Mouse (Mus musculus) embryo, embryonic 10 days (tissue): ENCODE measurements around the gene Tm7sf3.

Experiments used
- DNase-seq: peaks from one replicate; pipeline ENCODE4 v3.0.0-alpha.2; 2015; ENCODE audit warnings: low spot score

Gene Tm7sf3

DNA sequence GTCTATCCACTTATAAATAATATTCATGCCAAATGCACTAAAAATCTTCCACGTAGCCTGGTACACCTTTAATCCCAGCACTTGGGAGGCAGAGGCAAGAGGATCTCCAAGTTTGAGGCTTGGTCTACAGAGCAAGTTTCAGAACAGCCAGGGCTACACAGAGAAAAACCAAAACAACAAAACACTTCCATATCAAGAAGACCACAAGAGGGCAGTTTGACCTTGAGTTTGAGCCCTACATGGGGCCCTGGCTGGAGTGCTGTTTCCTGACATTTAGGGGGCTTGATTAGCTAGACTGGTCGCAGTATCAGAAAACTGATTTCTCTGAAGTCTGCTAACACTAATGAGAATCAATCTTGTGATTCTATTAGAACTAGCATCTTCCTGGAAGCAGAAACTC, 18.0 kb upstream of the Tm7sf3 start:
- DNase-seq, result peak; percentile 51

DNA sequence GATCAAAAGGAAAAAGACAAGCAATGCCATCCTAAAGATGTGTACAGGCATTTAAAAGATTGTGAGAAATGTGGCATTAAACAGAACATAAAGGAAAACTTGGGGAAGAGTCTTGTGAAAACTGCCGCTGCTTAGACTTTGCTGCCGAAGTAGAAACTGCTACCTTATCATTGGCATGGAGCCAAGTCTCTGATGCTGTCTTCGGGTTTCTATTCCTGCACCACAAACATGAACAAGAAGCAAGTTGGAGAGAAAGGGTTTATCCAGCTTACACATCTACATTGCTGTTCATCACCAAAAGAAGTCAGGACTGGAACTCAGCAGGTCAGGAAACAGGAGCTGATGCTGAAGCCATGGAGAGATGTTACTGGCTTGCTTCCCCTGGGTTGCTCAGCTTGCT, 10.6 kb upstream of the Tm7sf3 start:
- DNase-seq, result no peak

DNA sequence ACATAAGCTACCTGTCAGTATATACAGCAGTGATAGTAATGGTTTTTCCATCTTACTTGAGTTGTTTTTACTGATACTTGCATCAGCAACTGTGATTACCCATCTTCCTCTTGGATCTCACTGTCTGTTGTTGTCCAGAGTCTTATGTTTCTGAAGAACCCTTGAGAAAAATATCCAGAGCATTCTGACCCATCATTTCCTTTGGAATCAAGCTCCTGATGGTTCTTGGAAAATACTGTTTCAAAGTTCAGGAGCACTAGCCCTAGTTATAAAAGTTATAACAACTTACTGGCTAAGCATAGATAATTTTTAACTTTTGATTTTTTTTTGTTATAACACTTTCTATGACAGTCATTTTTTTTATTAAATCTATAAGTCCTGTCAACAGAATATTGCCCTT, 8.8 kb upstream of the Tm7sf3 start:
- DNase-seq, result no peak

- no peak for DNase-seq
These were observed 7.4 kb upstream of the Tm7sf3 start for GRCm38 (mm10) chr6:146650013-146650412.

DNA sequence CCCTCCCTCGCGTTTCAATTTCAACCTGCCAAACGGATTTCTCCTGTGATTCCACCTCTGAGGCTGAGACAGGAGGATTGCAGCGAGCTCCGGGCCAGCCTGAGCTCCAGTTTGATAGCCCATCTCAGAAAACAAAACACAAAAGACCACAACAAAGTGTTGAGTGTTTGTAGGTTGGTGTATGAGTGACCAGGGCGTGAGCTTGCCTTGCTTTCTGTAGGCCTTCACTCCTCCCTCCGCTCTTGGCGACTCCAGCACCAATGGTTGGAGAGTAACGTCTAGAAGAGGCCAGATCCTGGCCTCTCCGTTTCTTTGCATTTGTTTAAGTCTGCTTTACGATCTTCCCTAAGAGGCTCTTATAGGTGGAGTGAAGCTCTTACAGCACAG, 553 bp upstream of the Tm7sf3 start:
- DNase-seq, result peak; percentile 36

DNA sequence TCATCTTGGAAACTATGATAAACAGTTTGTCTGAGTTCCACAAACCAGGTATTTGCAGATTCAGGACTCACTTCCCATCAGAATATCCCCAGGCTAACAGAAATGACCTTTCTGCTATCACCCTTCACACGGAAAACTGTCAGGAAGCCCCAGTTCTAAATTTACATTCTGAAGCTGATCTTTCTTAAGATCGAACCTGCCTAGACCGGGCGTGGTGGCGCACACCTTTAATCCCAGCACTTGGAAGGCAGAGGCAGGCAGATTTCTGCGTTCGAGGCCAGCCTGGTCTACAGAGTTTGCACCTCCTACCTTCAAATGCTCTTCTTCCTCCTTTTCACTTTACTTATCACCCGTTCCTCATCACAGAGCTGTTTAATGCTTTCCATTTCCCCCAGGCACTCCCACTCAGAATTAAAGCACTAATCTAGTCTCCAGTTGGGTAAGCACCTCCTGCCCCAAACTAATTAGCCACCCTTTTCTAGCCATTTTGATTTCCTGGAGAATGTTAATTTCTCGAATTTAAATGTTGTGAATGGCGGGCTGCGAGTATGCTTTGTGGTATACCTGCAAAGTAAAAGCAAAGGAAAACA, 908 bp downstream of the Tm7sf3 start:
- no peak for DNase-seq

DNA sequence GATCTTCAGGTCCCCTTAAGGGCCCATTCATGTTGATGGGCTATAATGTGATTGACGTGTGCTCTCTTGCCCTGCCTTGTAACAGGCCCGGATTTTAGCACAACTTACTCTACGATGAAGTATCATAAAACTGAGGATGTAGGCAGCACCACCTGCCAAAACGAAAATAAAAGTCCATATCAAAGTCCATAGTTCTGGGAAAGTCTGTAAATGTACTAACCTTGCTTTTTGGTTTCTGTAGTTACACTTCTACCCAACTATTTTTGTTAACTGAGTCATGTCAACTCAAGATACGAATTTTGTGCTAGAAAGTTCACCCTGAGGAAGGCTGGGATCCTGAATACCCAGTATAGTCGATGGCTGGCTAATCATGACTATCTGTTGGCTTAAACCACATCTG, 1.6 kb downstream of the Tm7sf3 start:
- DNase-seq, result no peak

DNA sequence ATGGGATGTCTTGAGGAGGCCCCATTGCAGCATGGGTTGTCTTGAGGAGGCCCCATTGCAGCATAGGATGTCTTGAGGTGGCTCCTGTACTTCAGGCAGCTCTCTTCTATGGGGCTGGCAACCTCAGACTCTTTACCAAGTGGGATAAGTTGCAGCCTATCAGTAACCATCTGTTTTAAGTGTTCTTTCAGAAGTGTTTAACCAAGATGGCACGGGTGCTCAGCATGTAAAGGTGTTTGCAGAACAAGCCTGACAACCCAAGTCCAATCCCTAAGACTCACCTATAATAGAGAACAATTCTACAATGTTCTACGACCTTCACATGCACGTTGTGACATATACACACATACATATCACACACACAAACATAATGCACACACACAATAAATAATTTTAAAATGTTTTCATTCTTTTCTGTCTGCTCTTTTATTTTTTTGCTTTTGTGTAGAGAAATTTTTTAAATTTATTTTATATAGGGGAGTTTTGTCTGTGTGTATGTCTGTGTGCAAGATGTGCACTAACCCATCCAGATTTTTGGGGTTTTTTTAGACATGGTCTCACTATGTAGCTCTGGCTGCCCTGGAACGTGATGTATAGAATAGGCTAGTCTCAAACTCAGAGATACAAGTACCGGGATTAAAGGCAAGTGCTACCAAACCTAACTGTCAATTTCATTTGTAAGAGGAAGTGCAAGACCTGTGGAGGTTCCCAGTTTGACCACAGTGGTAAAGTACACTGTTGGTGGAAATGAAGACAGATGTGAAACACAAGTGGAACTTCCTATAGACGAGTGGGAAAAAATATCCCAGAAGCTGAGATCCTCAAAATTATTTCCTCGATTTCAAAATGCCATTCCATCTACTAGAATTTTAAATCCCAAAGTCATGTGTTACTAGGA, 2.3 kb downstream of the Tm7sf3 start:
- no peak for DNase-seq

DNA sequence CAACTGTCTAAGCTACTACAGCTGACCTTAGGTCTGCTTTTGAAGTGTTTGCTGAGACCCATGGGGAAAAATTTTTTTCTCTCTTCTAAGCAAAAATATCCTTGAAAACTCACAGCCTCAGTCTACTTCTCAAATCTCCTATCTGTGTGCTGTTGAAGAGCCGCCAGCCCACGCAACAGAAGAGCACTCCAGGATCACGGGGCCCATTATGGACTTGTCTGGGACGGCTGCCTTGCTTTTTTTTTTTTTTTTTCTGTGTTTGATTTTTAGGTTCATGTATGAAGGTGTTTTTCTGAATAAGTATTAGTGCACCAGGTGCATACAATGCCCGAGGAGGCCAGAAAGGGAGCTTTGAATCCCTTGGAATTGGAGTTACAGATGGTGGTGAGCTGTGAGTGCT, 6.1 kb downstream of the Tm7sf3 start:
- DNase-seq, result no peak

DNA sequence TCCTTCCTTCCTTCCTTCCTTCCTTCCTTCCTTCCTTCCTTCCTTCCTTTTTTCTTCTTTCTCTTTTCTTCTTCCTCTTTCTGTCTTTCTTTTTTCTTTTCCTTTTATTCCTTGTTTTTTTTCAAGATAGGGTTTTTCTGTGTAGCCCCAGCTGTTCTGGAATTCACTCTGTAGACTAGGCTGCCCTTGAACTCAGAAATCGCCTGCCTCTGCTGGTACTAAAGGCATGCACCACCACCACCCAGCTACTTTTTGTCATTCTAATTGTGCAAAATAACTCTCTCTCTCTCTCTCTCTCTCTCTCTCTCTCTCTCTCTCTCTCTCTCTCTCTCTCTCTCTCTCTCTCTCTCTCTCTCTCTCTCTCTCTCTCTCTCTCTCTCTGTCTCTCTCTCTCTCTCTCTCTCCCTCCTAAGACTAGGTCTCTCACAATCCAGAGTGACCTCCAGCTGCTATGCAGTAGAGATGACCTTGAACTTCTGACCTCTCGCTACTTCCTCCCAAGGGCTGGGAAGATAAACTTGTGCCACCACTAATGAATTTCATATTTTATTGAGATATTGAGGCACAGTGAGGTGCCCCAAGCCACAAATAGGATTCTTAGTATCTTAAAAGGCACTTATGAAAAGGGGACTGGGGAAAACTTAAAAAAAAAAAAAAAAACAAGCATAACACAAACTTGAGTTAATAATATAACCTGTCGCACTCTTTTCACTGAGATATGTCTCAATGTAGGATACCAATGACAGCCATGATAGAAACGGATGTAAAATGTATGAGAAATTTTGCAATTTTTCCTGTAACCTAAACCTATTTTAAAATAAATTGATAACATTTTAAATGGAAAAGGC, 7.6 kb downstream of the Tm7sf3 start:
- peak; percentile 22 for DNase-seq

DNA sequence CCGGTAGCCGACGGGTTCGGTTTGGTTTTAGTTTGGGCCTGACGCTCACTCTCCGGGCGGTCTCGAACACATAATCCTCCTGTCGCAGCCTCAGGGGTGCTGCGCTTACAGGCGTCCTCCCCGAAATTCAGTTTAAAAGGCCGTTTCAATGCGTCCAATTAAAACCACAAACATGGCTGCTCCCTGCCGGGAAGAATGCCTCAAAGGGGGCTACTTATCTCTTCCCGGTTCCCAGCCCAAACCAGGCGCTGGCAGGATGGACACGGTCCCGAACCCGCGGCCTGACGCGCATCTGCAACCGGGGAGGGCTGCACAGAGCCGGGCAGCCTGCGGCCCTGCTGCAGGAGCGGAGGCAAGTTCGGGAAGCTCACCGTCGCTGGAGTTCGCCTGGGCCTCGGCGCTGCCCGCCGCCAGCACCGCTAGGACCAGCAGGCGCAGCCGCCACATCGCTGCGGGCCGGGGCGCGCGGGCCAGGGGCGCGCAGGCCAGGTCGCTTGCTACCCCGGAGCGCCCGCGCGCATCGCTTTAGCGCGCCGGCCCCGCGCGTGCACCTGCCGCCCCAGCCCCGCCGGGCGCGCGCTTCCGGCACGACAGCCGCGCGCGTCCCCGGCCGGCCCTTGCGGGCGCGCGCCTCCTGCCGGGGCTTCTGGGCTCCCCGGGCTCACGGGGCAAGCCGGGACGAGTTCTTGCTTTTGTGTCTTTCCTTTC, 8.5 kb downstream of the Tm7sf3 start:
- DNase-seq, result peak; percentile 89

DNA sequence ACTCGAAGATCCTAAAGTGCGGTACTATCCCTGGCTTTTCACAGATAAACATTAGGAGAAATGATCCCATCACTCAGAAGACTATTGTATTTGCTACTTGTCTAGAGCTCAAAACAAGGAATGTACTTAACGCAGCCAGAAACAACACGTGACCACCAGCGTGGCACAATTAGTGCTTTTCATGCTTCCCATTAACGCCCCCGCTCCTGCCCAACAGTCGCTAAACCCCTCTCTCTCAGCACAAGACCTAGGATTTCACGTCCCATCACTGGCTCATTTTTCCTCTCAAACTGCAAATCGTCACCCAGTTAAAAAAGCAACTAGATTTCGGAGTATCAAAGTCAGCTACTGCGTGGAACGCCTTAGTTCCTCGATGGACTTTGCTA, 9.0 kb downstream of the Tm7sf3 start:
- DNase-seq, result peak; percentile 47

DNA sequence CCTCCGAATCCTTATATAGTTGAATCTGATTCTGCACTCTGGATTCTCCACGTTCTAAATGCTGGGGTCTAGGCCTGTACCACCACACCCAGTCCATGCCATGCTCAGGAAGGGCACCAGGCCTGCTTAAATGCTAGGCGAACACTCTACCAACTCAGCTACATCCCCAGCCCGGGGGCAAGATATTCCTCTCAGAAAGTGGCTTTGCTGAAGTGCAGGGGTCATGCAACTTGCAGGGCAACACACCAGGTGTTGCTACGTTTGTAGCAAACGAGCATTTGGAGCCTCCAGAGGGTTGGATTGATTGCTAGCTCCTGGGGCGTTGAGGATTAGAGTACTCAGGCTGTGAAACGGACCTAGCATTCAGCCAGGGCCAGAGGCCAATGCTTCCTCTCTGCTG, 9.5 kb downstream of the Tm7sf3 start:
- DNase-seq, result peak; percentile 31

DNA sequence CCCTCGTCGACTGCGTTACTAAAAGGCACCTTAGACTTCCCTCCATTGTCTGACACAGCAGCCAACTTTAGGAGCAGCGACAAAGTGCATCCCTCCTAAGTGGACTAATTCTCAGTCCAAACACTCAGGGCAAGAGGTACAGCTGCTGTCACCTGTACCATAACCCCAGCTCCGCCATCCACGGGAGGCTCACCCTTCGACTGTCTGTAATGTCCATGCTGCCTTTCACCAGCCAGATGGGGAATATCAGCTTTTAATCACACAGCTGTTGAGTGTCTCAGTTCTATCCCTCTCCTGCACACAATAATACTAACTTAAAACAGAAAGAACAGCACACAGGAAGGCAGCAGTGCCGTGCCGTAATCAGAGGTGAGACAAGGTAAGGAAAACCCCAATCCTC, 10.2 kb downstream of the Tm7sf3 start:
- DNase-seq, result no peak

DNA sequence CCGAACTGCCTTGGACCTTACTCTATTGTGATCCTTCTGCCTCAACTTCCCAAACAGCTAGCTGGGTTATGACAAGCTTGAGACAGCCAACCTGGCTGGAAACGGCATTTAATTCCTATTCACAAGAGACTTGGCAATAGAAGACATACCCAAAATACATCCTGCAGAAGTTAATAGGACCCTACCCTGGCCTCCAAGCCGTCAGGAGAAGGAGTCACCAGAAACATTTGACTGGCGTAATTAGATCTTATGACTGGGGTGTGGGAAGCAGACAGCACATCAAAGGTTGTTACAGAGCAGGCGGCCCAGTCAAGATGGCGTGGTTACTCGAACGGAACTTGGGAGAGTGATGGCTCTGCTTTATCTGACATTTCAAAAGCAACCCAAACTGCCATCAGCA, 10.8 kb downstream of the Tm7sf3 start:
- no peak for DNase-seq

- DNase-seq, result no peak
These were observed 11.7 kb downstream of the Tm7sf3 start for GRCm38 (mm10) chr6:146630961-146631360.

DNA sequence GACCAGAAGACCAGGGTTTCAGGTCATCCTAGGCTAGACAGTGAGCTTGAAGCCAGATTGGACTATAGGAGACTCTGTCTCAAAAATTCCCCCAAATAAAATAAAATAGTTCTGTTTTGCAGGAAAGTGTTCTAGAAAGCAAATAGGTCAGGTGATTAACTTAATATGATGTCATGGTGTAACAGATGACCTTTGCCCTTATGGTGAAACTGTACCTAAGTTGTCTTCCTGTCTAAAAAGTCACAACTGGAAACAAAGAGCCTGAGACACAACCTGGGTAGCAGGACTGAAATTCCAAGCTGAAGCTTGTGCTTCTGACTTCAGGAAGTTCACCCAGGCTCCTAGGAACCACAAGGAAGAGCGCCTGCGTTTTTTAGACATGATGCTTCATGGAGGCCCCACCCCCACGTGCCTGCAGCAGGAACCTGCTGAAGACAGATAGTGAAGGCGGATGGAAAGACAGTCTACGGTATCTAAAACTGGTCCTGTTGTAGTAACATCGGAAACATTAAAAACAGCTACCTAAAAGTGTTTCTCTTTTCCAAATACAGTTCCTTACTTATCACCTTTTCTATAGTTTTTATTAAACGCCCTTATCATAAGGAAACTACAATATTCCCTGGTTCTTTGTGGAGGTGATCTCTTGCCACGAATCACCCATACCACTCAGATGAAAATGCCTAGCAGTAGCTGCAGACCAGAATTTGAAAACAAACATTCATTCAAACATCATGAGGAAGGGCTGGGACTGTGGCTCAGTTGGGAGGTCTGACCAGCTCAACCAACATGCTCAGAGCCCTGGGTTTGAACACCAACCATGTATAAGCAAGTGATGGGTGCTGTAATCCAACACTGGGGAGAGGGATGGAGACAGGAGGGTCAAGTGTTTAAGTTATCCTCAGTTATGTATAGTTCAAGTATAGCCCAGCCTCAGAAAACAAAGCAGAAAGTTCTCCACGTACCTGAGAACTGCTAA, 12.6 kb downstream of the Tm7sf3 start:
- no peak for DNase-seq

GRCm38 (mm10) chr6:146628123-146628522, 14.5 kb downstream of the Tm7sf3 start:
- DNase-seq, result no peak

GRCm38 (mm10) chr6:146616670-146617069, 26.0 kb downstream of the Tm7sf3 start:
- no peak for DNase-seq

- no peak for DNase-seq
These were observed 26.7 kb downstream of the Tm7sf3 start for GRCm38 (mm10) chr6:146615891-146616290.

DNA sequence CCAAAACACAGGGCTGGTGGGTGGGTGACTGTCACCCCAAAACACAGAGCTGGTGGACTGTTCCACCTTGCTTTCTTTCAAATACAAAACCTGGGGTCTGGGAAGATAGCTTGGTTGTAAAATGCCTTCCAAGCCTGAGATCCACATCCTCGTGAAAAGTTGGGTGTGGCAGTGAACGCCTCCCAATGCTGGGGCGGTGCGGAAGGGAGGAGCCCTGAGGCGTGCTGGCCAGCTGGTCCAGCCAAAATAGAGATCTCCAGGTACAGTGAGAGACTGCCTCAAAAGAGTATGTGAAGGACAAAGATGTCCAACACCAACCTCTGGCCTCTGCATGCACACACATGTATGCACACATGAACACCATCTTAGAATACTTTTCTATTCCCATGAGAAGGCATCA, 28.1 kb downstream of the Tm7sf3 start:
- no peak for DNase-seq
